Mouse (Mus musculus): ENCODE data around the gene Jakmip3.

- TF ChIP-seq CTCF (IDR thresholded peaks at IDR 0.05; ENCODE audit: low read depth, low read length) (no peak), TAL1 (conservative IDR thresholded peaks at IDR 0.05; ENCODE audit: low read depth, low read length) (no peak), GATA1 (IDR thresholded peaks at IDR 0.05; ENCODE audit: borderline replicate concordance, low read length) (no peak)
These were observed 179.2 kb downstream of the Jakmip3 start for GRCm38 (mm10) chr7:139119775-139120153.
